Mouse (Mus musculus) heart, postnatal 4 days (tissue): ENCODE data around the gene Gm6509. TPM values are rescaled to one million over a fixed set of nuclear protein-coding genes. Genes with fewer than 3 reads are reported as not detected.
"Not testable (repeated sequence)": the region's sequence is repeated elsewhere in the genome, so short reads cannot be mapped to it uniquely, and the experiment has no call there.

Experiments used
- DNase-seq: peaks from one replicate; pipeline ENCODE4 v3.0.0; 2021
- total RNA-seq, 2 experiments: library from RNA; stranded (reverse); gene quantifications; 2 replicates each; pipeline ENCODE4 v1.2.3; 2021

Gene Gm6509
- not detected for total RNA-seq

DNA sequence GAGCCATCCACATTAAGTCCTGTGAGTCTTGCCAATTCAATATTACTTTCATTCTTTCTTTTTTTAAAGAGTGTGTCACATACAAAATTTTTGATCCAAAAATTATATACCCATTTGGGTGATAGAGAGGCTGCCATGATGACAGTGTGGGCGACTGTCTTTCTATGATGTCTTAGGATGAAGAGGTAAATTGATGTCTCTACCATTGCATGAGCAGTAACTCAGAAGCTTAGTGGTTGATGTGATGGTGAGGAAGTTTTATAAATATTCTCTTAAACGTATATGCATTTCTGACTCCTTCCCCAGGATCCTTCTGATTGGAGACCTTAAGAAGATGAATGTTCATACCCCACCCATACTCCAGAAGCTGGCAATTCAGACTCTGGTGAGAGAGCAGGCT is at the start of gene Gm6509:
Gm6509 (plus strand) TSS at position 301 of the 400 bp plus-strand sequence.
- DNase-seq, result not testable (repeated sequence)

GRCm38 (mm10) chr5:94616242-94616641 is 7.5 kb upstream of the Gm6509 start, which contains the start of gene Gm3147:
Gene Gm3147, minus strand, starts transcription at chr5:94616342.
- not testable (repeated sequence) for DNase-seq

- DNase-seq, result not testable (repeated sequence)
These were observed 24.3 kb downstream of the Gm6509 start, which contains the start of gene Gm6205 for GRCm38 (mm10) chr5:94648082-94648481. Gene Gm6205, plus strand, starts transcription at chr5:94648382.

Other genes with a start within 250 kb of the Gm6509 start
- gene Gm7682, start 178.2 kb upstream of the Gm6509 start, total RNA-seq, result not detected
- gene Gm3139, start 97.7 kb upstream of the Gm6509 start, total RNA-seq, result not detected
- gene Gm3147, start 7.6 kb upstream of the Gm6509 start, total RNA-seq, result not detected
- not detected for gene Gm6205, start 24.4 kb downstream of the Gm6509 start, total RNA-seq
- gene Gm3183, start 241.5 kb downstream of the Gm6509 start, total RNA-seq, result not detected